Comparison of ENCODE assay signal across 14 mouse cellular contexts in the genomic region with DNA sequence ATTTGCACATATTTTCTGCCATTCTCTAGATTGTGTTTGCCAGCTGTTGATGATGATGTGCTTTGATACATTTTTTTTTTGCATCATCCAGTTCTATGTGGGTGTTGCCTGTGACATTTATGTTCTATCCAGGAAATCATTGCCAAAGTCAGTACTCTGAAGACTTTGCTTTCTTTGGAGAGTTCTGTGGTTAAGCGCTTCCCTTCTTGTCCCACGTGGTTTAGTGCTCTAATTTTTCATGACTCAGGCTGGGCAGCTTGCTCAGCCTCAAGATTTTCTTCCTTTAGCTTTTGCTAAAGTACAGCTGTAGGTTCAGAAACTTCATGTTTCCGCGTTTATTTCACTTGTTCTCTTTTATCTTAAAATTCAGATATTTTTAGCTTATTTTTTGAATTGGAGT. TPM values are rescaled to one million over a fixed set of nuclear protein-coding genes. Genes with fewer than 3 reads are reported as not detected.
A peak's percentile ranks its signal among the peaks of the same experiment; 100 is the strongest.
DNase-seq lines count a peak whose midpoint lies in the region; ATAC-seq and TF ChIP-seq lines count a peak whose summit lies in the region.
"Had no signal": no experiment of that assay in that cellular context is flagged by ENCODE, and none has a peak within 500 bp of the region (broad histone marks: within the 10 kb centered on the region; RNA-seq: fewer than 3 reads in every experiment).

No protein-coding gene starts in this region.

- no peak overlapping the region for H3K4me3 ChIP-seq in liver, postnatal 0 days (ENCODE audit: low read depth, low read length)
- H3K4me3 ChIP-seq in liver, embryonic 11.5 days (ENCODE audit: low read depth, low read length), result no peak overlapping the region
- H3K4me3 ChIP-seq: erythroblast, embryonic 14.5 days; left cerebral cortex, adult 2 months; liver, embryonic 13.5 days; midbrain, embryonic 13.5 days had no signal

- peaks cover 20% of the 10 kb centered on the region; the same call in 1 of the 2 replicates for H3K36me3 ChIP-seq in liver, postnatal 0 days (replicated peaks; ENCODE audit: insufficient read depth, low read length)
- H3K36me3 ChIP-seq in liver, embryonic 11.5 days (ENCODE audit: control insufficient read depth, insufficient read depth, low read length), result no peaks in the 10 kb centered on the region; the same call in 1 of the 2 replicates

- no peaks in the 10 kb centered on the region for H3K9me3 ChIP-seq in liver, postnatal 0 days (ENCODE audit: low read length)
- H3K9me3 ChIP-seq in liver, embryonic 11.5 days (ENCODE audit: control insufficient read depth, low read length), result no peaks in the 10 kb centered on the region
- H3K9me3 ChIP-seq: liver, embryonic 13.5 days; midbrain, embryonic 13.5 days had no signal

- ATAC-seq in liver, postnatal 0 days, result no peak
- no peak for ATAC-seq in liver, embryonic 11.5 days (replicated peaks; ENCODE audit: low FRiP score)
- peak; percentile 84 to 88 for ATAC-seq in hematopoietic stem cell, adult 5-6 weeks (replicated peaks in 1 of 2; ENCODE audit: insufficient read depth in 1 of 2, low FRiP score in 2 of 2, low TSS enrichment in 1 of 2, low read depth in 1 of 2, poor library complexity in 2 of 2, severe bottlenecking in 2 of 2)
- ATAC-seq: midbrain, embryonic 13.5 days had no signal

- H3K9ac ChIP-seq in liver, postnatal 0 days (replicated peaks), result no peak overlapping the region
- no peak overlapping the region for H3K9ac ChIP-seq in liver, embryonic 11.5 days (ENCODE audit: low read depth, low read length)
- H3K9ac ChIP-seq: liver, embryonic 13.5 days; midbrain, embryonic 13.5 days had no signal

- no peak for TF ChIP-seq CTCF in liver, postnatal 0 days (IDR thresholded peaks at IDR 0.05; ENCODE audit: low read depth)

- H3K4me2 ChIP-seq in liver, postnatal 0 days (ENCODE audit: low read depth, low read length), result no peak overlapping the region
- no peak overlapping the region for H3K4me2 ChIP-seq in liver, embryonic 11.5 days
- H3K4me2 ChIP-seq: liver, embryonic 13.5 days; midbrain, embryonic 13.5 days had no signal

- no peak for TF ChIP-seq EP300 in liver, postnatal 0 days (IDR thresholded peaks at IDR 0.05; ENCODE audit: low read depth)

- no peaks in the 10 kb centered on the region for H3K4me1 ChIP-seq in liver, postnatal 0 days (ENCODE audit: insufficient read depth)
- no peaks in the 10 kb centered on the region for H3K4me1 ChIP-seq in liver, embryonic 11.5 days (replicated peaks; ENCODE audit: control insufficient read depth, insufficient read depth, low read length)
- H3K4me1 ChIP-seq: liver, embryonic 13.5 days; midbrain, embryonic 13.5 days had no signal

- 0 out of 2 replicates have a peak overlapping the region, but pooled peaks have one; percentile 12 for H3K27ac ChIP-seq in liver, postnatal 0 days (ENCODE audit: low read depth)
- no peak overlapping the region for H3K27ac ChIP-seq in liver, embryonic 11.5 days (ENCODE audit: low read depth, low read length)
- H3K27ac ChIP-seq: left cerebral cortex, adult 2 months; liver, embryonic 13.5 days; midbrain, embryonic 13.5 days had no signal

- 48% methylated on average over 4 of the region's 4 CpGs for WGBS in liver, postnatal 0 days (ENCODE audit: insufficient replicate concordance)
- WGBS in liver, embryonic 11.5 days, result 71% methylated on average over 4 of the region's 4 CpGs

- no peak for DNase-seq in liver, postnatal 0 days
- DNase-seq in liver, embryonic 11.5 days (ENCODE audit: low spot score), result no peak
- DNase-seq in Muller cell, postnatal 12 days (ENCODE audit: inconsistent ontology term), result peak; percentile 9
- peak; percentile 53 for DNase-seq in thymus, postnatal 0 days (ENCODE audit: low spot score)
- no peak for DNase-seq in right cerebral cortex, adult 18-20 months
- no peak for DNase-seq in layer of hippocampus, postnatal 10 days (ENCODE audit: low spot score in 2 of 2)
- no peak for DNase-seq in ovary, postnatal 10 days (ENCODE audit: low spot score)
- DNase-seq: cerebellum, postnatal 36 days; heart, postnatal 36 days; liver, embryonic 13.5 days had no signal

- H3K27me3 ChIP-seq in liver, postnatal 0 days (ENCODE audit: insufficient read depth, low read length), result no peaks in the 10 kb centered on the region
- H3K27me3 ChIP-seq in liver, embryonic 11.5 days (replicated peaks; ENCODE audit: control insufficient read depth, insufficient read depth, low read length), result no peaks in the 10 kb centered on the region
- H3K27me3 ChIP-seq: liver, embryonic 13.5 days; midbrain, embryonic 13.5 days had no signal

RNA-seq across cellular contexts. Expression of a gene that starts 30.1 kb away (rescaled TPM):
- polyA plus RNA-seq in liver, postnatal 0 days (2015; fragmentation: Nextera tagmentation; extraction: Ambion mirVana), result 10.6 and 14.7 TPM in 2 replicates
- 27.2 and 31.3 TPM in 2 replicates for polyA plus RNA-seq in liver, embryonic 11.5 days (2014; fragmentation: Nextera tagmentation; extraction: Ambion mirVana)
- total RNA-seq in hematopoietic stem cell, adult 5-6 weeks (2017), result 56.4 and 76.5 TPM in 2 replicates
- 42.7 and 53.4 TPM in 2 replicates for polyA plus RNA-seq in thymus, postnatal 0 days (2015; fragmentation: Nextera tagmentation; extraction: Ambion mirVana)
- total RNA-seq in layer of hippocampus, postnatal 10 days (2021), result 10 to 100 TPM; 35.9 to 43.7 TPM

RNA-seq across cellular contexts. Expression of a gene that starts 54.6 kb away (rescaled TPM):
- polyA plus RNA-seq in liver, postnatal 0 days (2015; fragmentation: Nextera tagmentation; extraction: Ambion mirVana), result 5.0 and 5.2 TPM in 2 replicates
- polyA plus RNA-seq in liver, embryonic 11.5 days (2014; fragmentation: Nextera tagmentation; extraction: Ambion mirVana), result 10.2 and 10.4 TPM in 2 replicates
- 41.2 and 42.1 TPM in 2 replicates for total RNA-seq in hematopoietic stem cell, adult 5-6 weeks (2017)
- 7.3 and 7.7 TPM in 2 replicates for polyA plus RNA-seq in thymus, postnatal 0 days (2015; fragmentation: Nextera tagmentation; extraction: Ambion mirVana)
- 10 to 100 TPM; 22.8 to 23.3 TPM for total RNA-seq in layer of hippocampus, postnatal 10 days (2021)

Comparison
In these comparisons a context has a peak if more than half of its experiments do, and no peak if none do; other contexts are left out.
1. ATAC-seq: peak in hematopoietic stem cell, adult 5-6 weeks (2 of 2); none in liver, postnatal 0 days (single experiment) and liver, embryonic 11.5 days (single experiment).
2. DNase-seq: peak in Muller cell, postnatal 12 days (single experiment) and thymus, postnatal 0 days (single experiment); none in liver, postnatal 0 days (single experiment), liver, embryonic 11.5 days (single experiment), right cerebral cortex, adult 18-20 months (single experiment), layer of hippocampus, postnatal 10 days (0 of 2) and ovary, postnatal 10 days (single experiment).